Mouse (Mus musculus) T-helper 1 cell (primary cell): ENCODE measurements at regions not wholly inside any gene's neighbourhood (a gene's known extent, or its start where the extent isn't known, plus 50 kb on each side); places are given as distances from the start of the nearest gene placed in this dataset.

Experiments used
- in situ Hi-C: fragments of 300-600 bp; cut with MboI, MseI; formaldehyde crosslinking; loops from one replicate; pipeline ENCODE4 v1.15.1; 2025; ENCODE audit warnings: high pct_unique_total_duplicates

DNA sequence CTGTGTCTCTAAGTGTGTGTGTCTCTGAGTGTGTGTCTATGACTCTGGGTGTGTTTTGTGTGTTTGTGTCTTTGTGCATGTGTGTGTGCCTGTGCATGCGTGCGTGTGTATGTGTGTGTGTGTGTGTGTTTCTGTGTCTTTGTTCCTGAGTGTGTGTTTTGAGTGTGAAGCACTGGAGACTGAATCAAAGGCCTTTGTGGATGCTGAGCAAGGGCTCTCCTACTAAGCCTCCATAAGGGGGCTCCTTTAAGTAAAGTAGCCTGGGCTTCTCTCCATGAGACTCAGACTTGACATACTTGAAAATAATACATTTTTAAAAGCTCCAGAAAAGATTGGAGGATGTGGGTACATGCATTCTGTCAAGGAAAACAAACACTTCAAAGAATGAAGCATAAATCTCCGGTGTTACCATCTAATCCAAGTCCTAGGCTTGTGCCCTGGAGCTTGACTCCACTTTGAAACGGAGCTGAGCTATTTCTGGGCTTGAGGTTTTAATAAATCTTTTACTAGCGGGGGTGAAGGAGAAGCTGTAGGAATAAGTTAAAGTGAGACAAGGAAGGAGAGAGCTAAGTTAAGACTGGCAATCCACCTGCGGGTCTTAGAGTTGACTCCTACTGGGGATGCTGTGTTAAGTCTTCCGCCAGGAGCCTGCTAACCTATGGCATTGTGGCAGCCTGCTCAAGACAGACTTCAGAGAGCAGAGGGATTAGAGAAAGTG lies 73.8 kb upstream of the Il15 start:
- in situ Hi-C loops, result no loop called here

DNA sequence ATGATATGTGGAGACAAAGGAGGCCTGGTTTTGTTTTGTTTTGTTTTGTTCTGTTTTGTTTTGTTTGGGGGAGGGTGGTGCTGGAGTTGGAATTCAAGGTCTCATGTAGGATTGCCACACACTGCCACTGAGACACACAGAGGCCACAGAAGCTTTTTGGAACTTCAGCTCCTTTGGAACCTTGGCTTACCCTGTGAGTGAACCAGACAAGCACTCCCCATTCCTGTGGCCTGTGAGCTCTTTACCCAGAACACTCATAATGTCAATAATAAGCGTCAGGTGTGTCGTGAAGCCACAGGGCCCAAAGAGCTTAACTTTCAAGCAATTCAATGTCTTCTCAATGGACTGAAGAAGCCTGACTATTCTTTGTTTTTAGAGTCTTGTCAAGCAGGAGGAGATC lies 70.2 kb upstream of the Il15 start:
- in situ Hi-C loops, result no loop called here

DNA sequence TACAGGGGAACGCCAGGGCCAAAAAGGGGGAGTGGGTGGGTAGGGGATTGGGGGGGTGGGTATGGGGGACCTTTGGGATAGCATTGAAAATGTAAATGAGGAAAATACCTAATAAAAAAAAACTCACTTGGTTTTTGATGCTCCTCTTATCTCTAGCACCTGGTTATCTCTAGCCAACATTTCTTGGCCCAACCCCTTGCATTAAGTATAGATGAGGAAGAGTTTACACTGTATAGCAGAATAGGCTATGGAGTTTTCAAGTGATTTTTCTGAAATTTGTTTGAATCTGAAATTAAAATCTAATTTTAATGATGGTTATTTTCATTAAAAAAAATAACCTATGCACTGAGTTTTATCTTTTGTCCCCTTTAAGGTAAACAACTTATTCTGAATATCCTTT lies 68.8 kb upstream of the Il15 start:
- in situ Hi-C loops, result no loop called here

DNA sequence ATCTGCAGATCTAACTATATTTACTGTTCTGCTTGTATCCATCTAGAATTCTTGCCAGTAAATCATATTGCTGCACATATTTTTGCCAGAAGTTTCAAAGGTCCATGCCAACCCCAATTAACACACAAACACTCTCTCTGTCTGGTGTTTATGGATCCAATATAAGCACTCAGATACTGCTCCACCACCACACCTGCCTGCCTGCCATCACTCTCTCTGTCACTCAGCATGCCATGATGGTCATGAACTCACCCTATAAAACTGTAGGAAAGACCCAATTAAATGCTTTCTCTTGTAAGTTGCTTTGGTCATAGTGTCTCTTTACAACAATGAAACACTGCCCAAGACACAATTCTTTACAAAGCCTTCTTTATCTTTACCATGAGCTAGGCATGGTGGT lies 66.8 kb upstream of the Il15 start:
- in situ Hi-C loops, result no loop called here

DNA sequence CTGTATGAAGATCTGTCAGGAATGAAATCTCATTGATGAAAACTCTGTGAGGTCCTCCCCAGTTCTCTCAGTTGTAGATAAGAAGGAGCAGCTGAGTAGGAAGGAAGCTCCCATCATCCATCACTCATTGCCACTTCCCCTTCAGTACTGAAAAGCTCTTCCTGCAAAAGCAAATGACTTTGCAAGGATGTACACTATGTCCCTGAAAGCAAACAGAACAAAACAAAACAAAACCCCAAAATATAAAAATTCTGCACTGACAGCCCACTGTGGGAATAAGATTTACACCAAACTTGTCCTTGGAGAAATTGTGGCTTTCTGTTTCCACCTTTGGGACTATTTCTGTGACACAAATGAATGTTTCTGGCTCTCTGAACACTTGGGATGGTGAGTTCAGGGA lies 59.8 kb upstream of the Il15 start:
- in situ Hi-C loops, result no loop called here

DNA sequence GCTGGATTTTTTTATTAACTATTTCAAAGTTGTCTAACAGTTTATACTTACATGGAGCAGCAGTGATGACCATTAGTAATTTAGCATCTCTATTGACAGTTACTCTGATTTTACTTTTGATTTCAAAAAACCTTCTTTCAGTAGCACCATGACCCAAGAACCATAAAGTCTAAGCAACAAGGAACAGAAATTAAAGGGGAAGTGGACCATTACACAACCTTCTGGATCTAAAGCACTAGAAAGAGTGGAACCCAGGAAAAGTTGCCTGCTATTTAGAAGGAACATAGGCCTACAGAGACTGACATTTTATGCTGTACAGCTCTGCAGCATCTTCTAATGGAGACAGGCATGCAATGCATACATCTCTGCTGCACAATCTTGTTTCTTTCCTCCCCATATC lies 56.0 kb upstream of the Il15 start:
- in situ Hi-C loops, result no loop called here

DNA sequence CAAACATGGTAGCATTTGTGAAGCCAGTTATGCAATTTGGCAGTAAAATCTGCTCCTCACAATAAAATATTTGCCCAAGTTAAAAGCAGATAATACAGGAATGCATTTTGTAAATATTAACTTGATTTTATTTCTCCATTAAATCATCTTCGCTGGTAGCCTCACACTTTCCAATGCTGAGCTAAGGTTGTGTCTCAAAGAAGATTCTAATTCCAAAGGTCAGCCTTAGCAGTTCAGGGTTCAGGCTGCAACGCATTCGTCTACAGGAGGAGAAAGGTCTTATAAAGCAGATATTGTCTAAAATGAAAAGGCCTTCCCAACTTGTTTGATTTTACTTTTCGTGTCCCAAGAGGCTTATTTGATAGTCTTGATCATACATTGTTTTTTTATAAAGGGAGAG lies 51.0 kb upstream of the Il15 start:
- in situ Hi-C loops, result no loop called here
